Mouse (Mus musculus) MEL (cell line): ENCODE results near the gene Rpa3. TPM values are rescaled to one million over a fixed set of nuclear protein-coding genes. Genes with fewer than 3 reads are reported as not detected.

ENCODE experiments used
- DNase-seq: peaks from one replicate; pipeline ENCODE4 v3.0.0; 2011; ENCODE audit warnings: low read depth, low spot score
- H3K27ac ChIP-seq: 2 replicates; pipeline ENCODE4 v1.5.1; 2012; ENCODE audit warnings: low read depth, mild to moderate bottlenecking, control low read depth, low read length, moderate library complexity; ENCODE audit not compliant: control insufficient read depth
- H3K27me3 ChIP-seq, 2 experiments: fragments of 150-350 bp in 1 of 2; sonication (generic) in 1 of 2; 2 replicates each; pipeline ENCODE4 v1.6.1; 2012; ENCODE audit warnings: low read length in 2 of 2, mild to moderate bottlenecking in 2 of 2, improper control_type of control experiment in 1 of 2, moderate library complexity in 1 of 2; ENCODE audit not compliant: insufficient read depth in 2 of 2, control insufficient read depth in 1 of 2
- H3K36me3 ChIP-seq, 2 experiments: 2 replicates each; pipeline ENCODE4 v1.6.1; 2012 to 2014; ENCODE audit warnings: low read length in 2 of 2, improper control_type of control experiment in 1 of 2, inconsistent platforms in 1 of 2, mild to moderate bottlenecking in 1 of 2; ENCODE audit not compliant: insufficient read depth in 2 of 2, control insufficient read depth in 1 of 2
- H3K4me1 ChIP-seq, 2 experiments: fragments of 150-350 bp in 1 of 2; sonication (generic) in 1 of 2; 2 replicates each; pipeline ENCODE4 v1.6.1; 2012; ENCODE audit warnings: low read length in 2 of 2, improper control_type of control experiment in 1 of 2, mild to moderate bottlenecking in 1 of 2; ENCODE audit not compliant: insufficient read depth in 2 of 2, control insufficient read depth in 1 of 2
- H3K4me3 ChIP-seq, 2 experiments: fragments of 150-350 bp in 1 of 2; sonication (generic) in 1 of 2; 2 replicates each; pipeline ENCODE4 v1.5.1; 2012; ENCODE audit warnings: low read depth in 2 of 2, low read length in 2 of 2, mild to moderate bottlenecking in 2 of 2, moderate library complexity in 2 of 2, control low read depth in 1 of 2, improper control_type of control experiment in 1 of 2; ENCODE audit not compliant: control insufficient read depth in 1 of 2, insufficient read depth in 1 of 2
- H3K79me2 ChIP-seq: 2 replicates; pipeline ENCODE4 v1.6.1; 2012; ENCODE audit warnings: mild to moderate bottlenecking, low read length, moderate library complexity; ENCODE audit not compliant: control insufficient read depth, poor library complexity, insufficient read depth
- H3K9ac ChIP-seq: 2 replicates; pipeline ENCODE4 v1.6.1; 2012; ENCODE audit warnings: low read depth, mild to moderate bottlenecking, control low read depth, low read length, moderate library complexity; ENCODE audit not compliant: control insufficient read depth, poor library complexity, severe bottlenecking
- H3K9me3 ChIP-seq: fragments of 150-350 bp; sonication (generic); replicated peaks from 2 replicates; pipeline ENCODE4 v1.6.1; 2012; ENCODE audit warnings: mild to moderate bottlenecking, low read length, improper control_type of control experiment, moderate library complexity; ENCODE audit not compliant: insufficient read depth
- CTCF ChIP-seq, 3 experiments: IDR thresholded peaks in 2 of 3; conservative IDR thresholded peaks in 1 of 3; 2 replicates each; pipeline ENCODE4 v1.5.1; 2011 to 2012; ENCODE audit warnings: low read length in 3 of 3, low read depth in 2 of 3, mild to moderate bottlenecking in 2 of 3, improper control_type of control experiment in 1 of 3, inconsistent platforms in 1 of 3, mixed read lengths in 1 of 3, moderate library complexity in 1 of 3; ENCODE audit not compliant: control insufficient read depth in 1 of 3, insufficient read depth in 1 of 3, poor library complexity in 1 of 3, severe bottlenecking in 1 of 3
- E2F4 ChIP-seq: IDR thresholded peaks from 2 replicates; pipeline ENCODE4 v1.6.1; 2011; ENCODE audit warnings: low read depth, low read length, improper control_type of control experiment, borderline replicate concordance
- ELF1 ChIP-seq: IDR thresholded peaks from 2 replicates; pipeline ENCODE4 v1.6.1; 2014; ENCODE audit warnings: low read depth, mild to moderate bottlenecking, inconsistent platforms, low read length, improper control_type of control experiment, moderate library complexity
- EP300 ChIP-seq, 2 experiments: IDR thresholded peaks; 2 replicates each; pipeline ENCODE4 v1.6.1; 2011; ENCODE audit warnings: improper control_type of control experiment in 2 of 2, low read length in 2 of 2, low read depth in 1 of 2, mild to moderate bottlenecking in 1 of 2
- ETS1 ChIP-seq: IDR thresholded peaks from 2 replicates; pipeline ENCODE4 v1.6.1; 2012; ENCODE audit warnings: low read depth, mild to moderate bottlenecking, inconsistent platforms, low read length, improper control_type of control experiment, moderate library complexity
- GABPA ChIP-seq: IDR thresholded peaks from 2 replicates; pipeline ENCODE4 v1.6.1; 2012; ENCODE audit warnings: low read depth, mild to moderate bottlenecking, inconsistent platforms, low read length, improper control_type of control experiment, moderate library complexity
- GATA1 ChIP-seq: IDR thresholded peaks from 2 replicates; pipeline ENCODE4 v1.6.1; 2011; ENCODE audit warnings: low read depth, low read length, improper control_type of control experiment
- HCFC1 ChIP-seq: IDR thresholded peaks from 2 replicates; pipeline ENCODE4 v1.6.1; 2012; ENCODE audit warnings: low read depth, mild to moderate bottlenecking, inconsistent platforms, low read length, improper control_type of control experiment, moderate library complexity
- JUND ChIP-seq: IDR thresholded peaks from 2 replicates; pipeline ENCODE4 v1.6.1; 2011; ENCODE audit warnings: low read depth, mild to moderate bottlenecking, improper control_type of control experiment, low read length
- MAX ChIP-seq: IDR thresholded peaks from 2 replicates; pipeline ENCODE4 v1.6.1; 2011; ENCODE audit warnings: low read length, improper control_type of control experiment
- MYB ChIP-seq: IDR thresholded peaks from 2 replicates; pipeline ENCODE4 v1.6.1; 2011; ENCODE audit warnings: mild to moderate bottlenecking, low read depth, low read length, improper control_type of control experiment
- MYC ChIP-seq: IDR thresholded peaks from 2 replicates; pipeline ENCODE4 v1.6.1; 2011; ENCODE audit warnings: low read depth, mild to moderate bottlenecking, low read length, improper control_type of control experiment, moderate library complexity
- NRF1 ChIP-seq: IDR thresholded peaks from 2 replicates; pipeline ENCODE4 v1.6.1; 2014; ENCODE audit warnings: low read depth, mild to moderate bottlenecking, inconsistent platforms, low read length, improper control_type of control experiment, moderate library complexity; ENCODE audit not compliant: poor library complexity, insufficient read depth, severe bottlenecking
- POLR2AphosphoS2 ChIP-seq: IDR thresholded peaks from 2 replicates; pipeline ENCODE4 v1.6.1; 2011; ENCODE audit warnings: low read length, improper control_type of control experiment
- RAD21 ChIP-seq: IDR thresholded peaks from 2 replicates; pipeline ENCODE4 v1.6.1; 2011; ENCODE audit warnings: mild to moderate bottlenecking, low read depth, low read length, improper control_type of control experiment
- SIN3A ChIP-seq: IDR thresholded peaks from 2 replicates; pipeline ENCODE4 v1.6.1; 2012; ENCODE audit warnings: low read length, improper control_type of control experiment, inconsistent platforms
- TAL1 ChIP-seq: IDR thresholded peaks from 2 replicates; pipeline ENCODE4 v1.6.1; 2012; ENCODE audit warnings: mild to moderate bottlenecking, inconsistent platforms, low read length, moderate library complexity, mixed read lengths
- TBP ChIP-seq: IDR thresholded peaks from 2 replicates; pipeline ENCODE4 v1.8.0; 2011; ENCODE audit warnings: low read depth, low read length, improper control_type of control experiment
- USF1 ChIP-seq: IDR thresholded peaks from 2 replicates; pipeline ENCODE4 v1.6.1; 2014; ENCODE audit warnings: low read depth, mild to moderate bottlenecking, inconsistent platforms, low read length, improper control_type of control experiment, moderate library complexity
- ZMIZ1 ChIP-seq: IDR thresholded peaks from 2 replicates; pipeline ENCODE4 v1.6.1; 2012; ENCODE audit warnings: low read depth, mild to moderate bottlenecking, inconsistent platforms, low read length, improper control_type of control experiment, moderate library complexity
- polyA plus RNA-seq, 2 experiments: library from polyadenylated mRNA; stranded (reverse) in 1 of 2; unstranded in 1 of 2; fragments of >175 nt in 1 of 2; fragments of >200 nt in 1 of 2; gene quantifications; 2 replicates each; pipeline versions ENCODE4 v1.2.1 to v1.2.4; 2012; ENCODE audit warnings: low replicate concordance in 2 of 2, low read depth in 1 of 2; ENCODE audit not compliant: insufficient read length in 2 of 2, insufficient read depth in 1 of 2, missing spikeins in 1 of 2
- total RNA-seq: library from RNA; depleted of rRNA; stranded (reverse); fragments of 300-350 nt; gene quantifications from 2 replicates; pipeline ENCODE4 v1.2.3, GENCODE M21; 2012

Gene Rpa3
- total and polyA plus RNA-seq, 3 experiments = 78.2 to 80.9 TPM; not detected in 1

- TF ChIP-seq NRF1 (no peak), CTCF (IDR thresholded peaks at IDR 0.05 in 2 of 3, conservative IDR thresholded peaks at IDR 0.05 in 1 of 3; ENCODE audit: control insufficient read depth in 1 of 3, insufficient read depth in 1 of 3, low read depth in 2 of 3, low read length in 3 of 3, poor library complexity in 1 of 3, severe bottlenecking in 1 of 3) (peak; percentile 39 to 62 (median 59); a peak in 5 of 6 replicates), TAL1 (no peak), JUND (no peak), EP300 (IDR thresholded peaks at IDR 0.05; ENCODE audit: low read depth in 1 of 2, low read length in 2 of 2) (no peak), HCFC1 (no peak), MYC (no peak), USF1 (no peak), GATA1 (no peak), TBP (no peak), ZMIZ1 (no peak), RAD21 (peak; percentile 34), GABPA (no peak), ELF1 (no peak)
Observed at GRCm38 (mm10) chr6:8278426-8279002, 19.5 kb upstream of the Rpa3 start (continued).

GRCm38 (mm10) chr6:8276431-8276830, 17.5 kb upstream of the Rpa3 start:
- peak in 1 of 2 experiments; percentile 13; a peak in 1 of 4 replicates for TF ChIP-seq EP300 (IDR thresholded peaks at IDR 0.05; ENCODE audit: low read depth in 1 of 2, low read length in 2 of 2)
- no peak for TF ChIP-seq MYB
- TF ChIP-seq E2F4 = no peak
- no peak for TF ChIP-seq POLR2AphosphoS2
- TF ChIP-seq MAX = no peak
- TF ChIP-seq SIN3A = no peak
- peak; percentile 77 for TF ChIP-seq GATA1
- no peak for TF ChIP-seq TBP
- TF ChIP-seq ETS1 = peak; percentile 33; the same call in 1 of the 2 replicates
- H3K27ac ChIP-seq = no peak overlapping the region
- H3K9me3 ChIP-seq = no peaks in the 10 kb centered on the region
- no peaks in the 10 kb centered on the region for H3K27me3 ChIP-seq
- DNase-seq = peak; percentile 30
- H3K36me3 ChIP-seq = peaks cover 0 to 13% of the 10 kb centered on the region in 2 experiments; a peak in 2 of 4 replicates
- H3K4me1 ChIP-seq = peaks cover 6 to 12% of the 10 kb centered on the region in 2 experiments
- H3K4me3 ChIP-seq = no peak overlapping the region
- H3K9ac ChIP-seq = no peak overlapping the region
- no peaks in the 10 kb centered on the region for H3K79me2 ChIP-seq
